Mouse (Mus musculus): ENCODE measurements around the gene Ctnna3. TPM values are rescaled to one million over a fixed set of nuclear protein-coding genes. Genes with fewer than 3 reads are reported as not detected.
"Not testable (repeated sequence)": the region's sequence is repeated elsewhere in the genome, so short reads cannot be mapped to it uniquely, and the experiment has no call there.

Gene Ctnna3
- total and polyA plus RNA-seq, 3 experiments: not detected

DNA sequence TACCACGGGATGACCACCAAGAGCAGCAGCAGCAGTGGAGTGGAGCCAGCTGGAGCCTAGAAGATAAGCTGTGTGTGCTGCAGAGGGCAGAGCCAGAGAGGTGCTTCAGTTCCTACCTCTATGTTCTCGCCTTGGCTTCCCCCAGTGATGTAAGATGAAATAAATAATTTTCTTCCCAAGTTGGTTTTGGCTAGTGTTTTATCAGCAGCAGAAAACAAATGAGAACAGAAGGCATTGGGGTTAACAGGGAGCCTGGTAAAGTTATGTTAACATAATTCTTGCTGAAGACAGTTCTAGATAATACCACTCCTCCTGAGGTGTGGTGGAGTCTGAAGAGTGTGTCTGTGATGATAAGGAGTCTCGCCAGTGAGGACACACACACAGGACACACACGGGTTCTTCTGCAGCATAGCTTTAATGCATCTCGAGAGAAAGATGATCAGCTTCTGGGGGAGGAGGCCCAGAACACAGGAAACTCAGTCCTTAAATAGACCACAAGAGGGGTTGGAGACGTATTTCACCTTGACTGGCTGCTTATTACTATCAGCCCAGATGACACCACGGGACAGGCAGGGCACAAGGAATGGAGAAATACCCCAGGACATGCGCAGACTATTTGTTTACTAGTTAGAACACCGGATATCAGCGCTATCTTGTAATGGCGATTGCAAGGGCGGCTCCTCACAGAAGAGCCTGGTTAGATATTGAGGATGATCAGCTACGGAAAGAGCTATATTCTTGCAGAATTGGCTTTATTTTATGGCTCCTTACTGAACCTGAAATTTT is 14.9 kb downstream of the Ctnna3 start:
- TF ChIP-seq ZNF384 (IDR thresholded peaks at IDR 0.05; ENCODE audit: low read depth, low read length) (0 out of 2 replicates have a peak, but pooled peaks have one; percentile 28), TBP (IDR thresholded peaks at IDR 0.05; ENCODE audit: low read depth, low read length) (peak; percentile 78), MAZ (IDR thresholded peaks at IDR 0.05; ENCODE audit: low read depth, low read length) (peak; percentile 83), JUND (IDR thresholded peaks at IDR 0.05; ENCODE audit: low read depth, low read length) (0 out of 2 replicates have a peak, but pooled peaks have one; percentile 22), NRF1 (IDR thresholded peaks at IDR 0.05; ENCODE audit: insufficient read depth, low read depth, low read length, poor library complexity, severe bottlenecking) (peak; percentile 75), RCOR1 (IDR thresholded peaks at IDR 0.05; ENCODE audit: low read depth, low read length) (peak; percentile 60; the same call in 1 of the 2 replicates), NELFE (IDR thresholded peaks at IDR 0.05; ENCODE audit: low read depth, low read length) (peak; percentile 41), MAX (IDR thresholded peaks at IDR 0.05; ENCODE audit: low read length) (peak; percentile 52), MYC (IDR thresholded peaks at IDR 0.05; ENCODE audit: low read depth, low read length) (peak; percentile 67), MEF2A (IDR thresholded peaks at IDR 0.05; ENCODE audit: extremely low read depth, insufficient replicate concordance, low read depth, low read length, poor library complexity, severe bottlenecking) (0 out of 2 replicates have a peak, but pooled peaks have one; percentile 25), ETS1 (IDR thresholded peaks at IDR 0.05; ENCODE audit: low read depth, low read length) (peak; percentile 95), KAT2A (conservative IDR thresholded peaks at IDR 0.05; ENCODE audit: low read depth, low read length) (peak; percentile 28), MAFK (IDR thresholded peaks at IDR 0.05; ENCODE audit: borderline replicate concordance, low read depth, low read length) (peak; percentile 41; the same call in 1 of the 2 replicates), EP300 (IDR thresholded peaks at IDR 0.05; ENCODE audit: low read depth in 1 of 2, low read length in 2 of 2) (peak; percentile 87 to 92), TAL1 (IDR thresholded peaks at IDR 0.05; ENCODE audit: low read length) (peak; percentile 77), GATA1 (IDR thresholded peaks at IDR 0.05; ENCODE audit: low read depth, low read length) (peak; percentile 86), TCF12 (IDR thresholded peaks at IDR 0.05; ENCODE audit: low read depth, low read length) (peak; percentile 90), SIN3A (IDR thresholded peaks at IDR 0.05; ENCODE audit: low read length) (peak; percentile 80), POLR2AphosphoS2 (IDR thresholded peaks at IDR 0.05; ENCODE audit: low read length) (0 out of 2 replicates have a peak, but pooled peaks have one; percentile 48), POLR2A (IDR thresholded peaks at IDR 0.05; ENCODE audit: control insufficient read depth in 1 of 2, insufficient read depth in 1 of 2, low read depth in 1 of 2, low read length in 2 of 2, poor library complexity in 1 of 2) (peak in 1 of 2 experiments; percentile 57; a peak in 2 of 4 replicates), MXI1 (IDR thresholded peaks at IDR 0.05; ENCODE audit: low read depth, low read length) (peak; percentile 64), ZMIZ1 (IDR thresholded peaks at IDR 0.05; ENCODE audit: low read depth, low read length) (peak; percentile 50), BHLHE40 (IDR thresholded peaks at IDR 0.05; ENCODE audit: borderline replicate concordance, low read depth, low read length) (peak; percentile 52; the same call in 1 of the 2 replicates), HCFC1 (IDR thresholded peaks at IDR 0.05; ENCODE audit: low read depth, low read length) (peak; percentile 67), SMC3 (IDR thresholded peaks at IDR 0.05; ENCODE audit: low read depth, low read length) (0 out of 2 replicates have a peak, but pooled peaks have one; percentile 11)
- H3K79me2 ChIP-seq (ENCODE audit: control insufficient read depth, insufficient read depth, low read length, poor library complexity); H3K9me3 ChIP-seq (replicated peaks; ENCODE audit: insufficient read depth, low read length); H3K27me3 ChIP-seq (ENCODE audit: control insufficient read depth in 1 of 2, insufficient read depth in 2 of 2, low read length in 2 of 2): not testable (repeated sequence)
- Histone ChIP-seq H3K27ac (ENCODE audit: control insufficient read depth, low read depth, low read length) (peak overlapping the region; percentile 100), H3K36me3 (ENCODE audit: control insufficient read depth in 1 of 2, insufficient read depth in 2 of 2, low read length in 2 of 2) (peaks cover 0 to 24% of the 10 kb centered on the region in 2 experiments; a peak in 2 of 4 replicates), H3K4me1 (ENCODE audit: control insufficient read depth in 1 of 2, insufficient read depth in 2 of 2, low read length in 2 of 2) (peaks cover 16 to 26% of the 10 kb centered on the region in 2 experiments), H3K9ac (ENCODE audit: control insufficient read depth, low read depth, low read length, poor library complexity, severe bottlenecking) (peak overlapping the region; percentile 65), H3K4me3 (ENCODE audit: control insufficient read depth in 1 of 2, insufficient read depth in 1 of 2, low read depth in 2 of 2, low read length in 2 of 2) (peak overlapping the region; percentile 52 to 61)
- peak; percentile 93 for DNase-seq (ENCODE audit: low read depth, low spot score)
